Mouse (Mus musculus) intestine, embryonic 14.5 days (tissue): ENCODE measurements at regions not wholly inside any gene's neighbourhood (a gene's known extent, or its start where the extent isn't known, plus 50 kb on each side); places are given as distances from the start of the nearest gene placed in this dataset.

Experiments used
- ATAC-seq: fragments of 200-750 bp; cut with Nextera tagmentation; replicated peaks from 2 replicates; pipeline ENCODE4 v1.8.0; 2017; ENCODE audit warnings: low read depth, moderate number of reproducible peaks, moderate TSS enrichment, moderate library complexity; ENCODE audit not compliant: low FRiP score, low TSS enrichment
- DNase-seq: peaks from one replicate; pipeline ENCODE4 v3.0.0-alpha.2; 2018; ENCODE audit warnings: low spot score
- H3K27ac ChIP-seq: fragments of 300-500 bp; sonication (generic); 2 replicates; pipeline ENCODE4 v1.5.1; 2014; ENCODE audit warnings: low read depth, mild to moderate bottlenecking, control low read depth
- H3K27me3 ChIP-seq: fragments of 300-500 bp; sonication (generic); replicated peaks from 2 replicates; pipeline ENCODE4 v1.6.1; 2014; ENCODE audit warnings: low read length, control low read depth; ENCODE audit not compliant: control insufficient read depth, insufficient read depth
- H3K36me3 ChIP-seq: fragments of 300-500 bp; sonication (generic); 2 replicates; pipeline ENCODE4 v1.6.1; 2014; ENCODE audit warnings: low read length, control low read depth; ENCODE audit not compliant: control insufficient read depth, insufficient read depth
- H3K4me1 ChIP-seq: fragments of 300-500 bp; sonication (generic); replicated peaks from 2 replicates; pipeline ENCODE4 v1.6.1; 2014; ENCODE audit warnings: low read length, control low read depth, mixed read lengths; ENCODE audit not compliant: control insufficient read depth, insufficient read depth
- H3K4me2 ChIP-seq: fragments of 300-500 bp; sonication (generic); 2 replicates; pipeline ENCODE4 v1.6.1; 2014; ENCODE audit warnings: low read length
- H3K4me3 ChIP-seq: fragments of 300-500 bp; sonication (generic); 2 replicates; pipeline ENCODE4 v1.5.1; 2014; ENCODE audit warnings: low read depth, low read length, control low read depth, mixed read lengths
- H3K9ac ChIP-seq: fragments of 300-500 bp; sonication (generic); 2 replicates; pipeline ENCODE4 v1.6.1; 2014; ENCODE audit warnings: mild to moderate bottlenecking, low read length
- H3K9me3 ChIP-seq: fragments of 300-500 bp; sonication (generic); 2 replicates; pipeline ENCODE4 v1.6.1; 2016; ENCODE audit warnings: low read length, control low read depth; ENCODE audit not compliant: control insufficient read depth
- WGBS: fragments of 180-500 bp; shearing (Covaris S2); extraction: QIAGEN DNeasy Blood & Tissue Kit; methylation state at CpG from one replicate; pipeline ENCODE4 v1.1.7; 2014; 5-methylcytosine and 5-hydroxymethylcytosine counted together

GRCm38 (mm10) chr6:70714239-70714638, 77.8 kb downstream of the Rpia start:
- Histone ChIP-seq H3K4me2 (peak overlapping the region; percentile 36; the same call in 1 of the 2 replicates), H3K9ac (no peak overlapping the region), H3K27ac (no peak overlapping the region), H3K36me3 (no peaks in the 10 kb centered on the region), H3K4me3 (no peak overlapping the region), H3K4me1 (no peaks in the 10 kb centered on the region), H3K9me3 (no peaks in the 10 kb centered on the region), H3K27me3 (no peaks in the 10 kb centered on the region)
- DNase-seq, result peak; percentile 77
- ATAC-seq, result no peak
- 18% methylated on average over 6 of the region's 6 CpGs for WGBS

DNA sequence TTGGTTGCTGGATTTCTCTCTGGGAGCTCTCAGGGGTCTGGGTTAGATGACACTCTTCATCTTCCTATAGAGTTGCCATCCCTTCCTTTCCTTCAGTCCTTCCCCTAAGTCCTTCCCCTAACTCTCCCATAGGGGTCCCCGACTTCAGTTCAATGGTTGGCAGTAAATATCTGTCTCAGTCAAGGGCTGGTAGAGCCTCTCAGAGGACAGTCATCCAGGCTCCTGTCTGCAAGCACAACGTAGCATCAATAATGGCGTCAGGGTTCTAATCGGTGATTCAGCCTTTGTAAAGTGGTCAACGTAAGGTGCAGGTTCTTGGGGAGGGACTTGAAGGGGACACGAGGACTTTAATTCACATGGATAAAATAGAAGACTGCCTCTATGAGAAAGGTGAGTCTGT, 78.4 kb downstream of the Rpia start:
- Histone ChIP-seq H3K4me3 (no peak overlapping the region), H3K4me1 (no peaks in the 10 kb centered on the region), H3K27ac (no peak overlapping the region), H3K36me3 (no peaks in the 10 kb centered on the region), H3K27me3 (no peaks in the 10 kb centered on the region), H3K9ac (no peak overlapping the region), H3K4me2 (no peak overlapping the region), H3K9me3 (no peaks in the 10 kb centered on the region)
- no peak for DNase-seq
- no peak for ATAC-seq
- 79% methylated on average over 6 of the region's 6 CpGs for WGBS

- no peak overlapping the region for H3K27ac ChIP-seq
- H3K4me3 ChIP-seq, result no peak overlapping the region
- H3K27me3 ChIP-seq, result no peaks in the 10 kb centered on the region
- no peak for DNase-seq
- no peaks in the 10 kb centered on the region for H3K36me3 ChIP-seq
- no peaks in the 10 kb centered on the region for H3K9me3 ChIP-seq
- no peaks in the 10 kb centered on the region for H3K4me1 ChIP-seq
- WGBS, result 39% methylated on average over 7 of the region's 7 CpGs
- ATAC-seq, result no peak
- no peak overlapping the region for H3K4me2 ChIP-seq
- H3K9ac ChIP-seq, result no peak overlapping the region
These were observed 78.9 kb downstream of the Rpia start for GRCm38 (mm10) chr6:70713118-70713517.

GRCm38 (mm10) chr6:70709338-70710055, 82.5 kb downstream of the Rpia start:
- Histone ChIP-seq H3K4me2 (0 out of 2 replicates have a peak overlapping the region, but pooled peaks have one; percentile 2), H3K27me3 (no peaks in the 10 kb centered on the region), H3K9me3 (no peaks in the 10 kb centered on the region), H3K4me3 (no peak overlapping the region; the same call in 1 of the 2 replicates), H3K27ac (no peak overlapping the region), H3K4me1 (no peaks in the 10 kb centered on the region), H3K36me3 (no peaks in the 10 kb centered on the region), H3K9ac (no peak overlapping the region)
- ATAC-seq (peak; percentile 89), DNase-seq (peak; percentile 67)
- 18% methylated on average over 7 of the region's 7 CpGs for WGBS

- H3K4me3 ChIP-seq, result no peak overlapping the region
- H3K27ac ChIP-seq, result no peak overlapping the region
- ATAC-seq, result no peak
- H3K27me3 ChIP-seq, result no peaks in the 10 kb centered on the region
- H3K4me2 ChIP-seq, result no peak overlapping the region
- DNase-seq, result no peak
- H3K4me1 ChIP-seq, result no peaks in the 10 kb centered on the region
- H3K9ac ChIP-seq, result no peak overlapping the region
- no peaks in the 10 kb centered on the region for H3K36me3 ChIP-seq
- H3K9me3 ChIP-seq, result no peaks in the 10 kb centered on the region
- 95% methylated on average over 26 of the region's 26 CpGs for WGBS
These were observed 96.4 kb downstream of the Rpia start for GRCm38 (mm10) chr6:70695596-70695995.
